Mouse (Mus musculus) testis, postnatal 10 days (tissue): Measurements from ENCODE around the gene C1rl.
"Not testable (repeated sequence)": the region's sequence is repeated elsewhere in the genome, so short reads cannot be mapped to it uniquely, and the experiment has no call there.

Experiments
- DNase-seq: peaks from one replicate; pipeline ENCODE4 v3.0.0; 2021; ENCODE audit warnings: low spot score

Gene C1rl

DNA sequence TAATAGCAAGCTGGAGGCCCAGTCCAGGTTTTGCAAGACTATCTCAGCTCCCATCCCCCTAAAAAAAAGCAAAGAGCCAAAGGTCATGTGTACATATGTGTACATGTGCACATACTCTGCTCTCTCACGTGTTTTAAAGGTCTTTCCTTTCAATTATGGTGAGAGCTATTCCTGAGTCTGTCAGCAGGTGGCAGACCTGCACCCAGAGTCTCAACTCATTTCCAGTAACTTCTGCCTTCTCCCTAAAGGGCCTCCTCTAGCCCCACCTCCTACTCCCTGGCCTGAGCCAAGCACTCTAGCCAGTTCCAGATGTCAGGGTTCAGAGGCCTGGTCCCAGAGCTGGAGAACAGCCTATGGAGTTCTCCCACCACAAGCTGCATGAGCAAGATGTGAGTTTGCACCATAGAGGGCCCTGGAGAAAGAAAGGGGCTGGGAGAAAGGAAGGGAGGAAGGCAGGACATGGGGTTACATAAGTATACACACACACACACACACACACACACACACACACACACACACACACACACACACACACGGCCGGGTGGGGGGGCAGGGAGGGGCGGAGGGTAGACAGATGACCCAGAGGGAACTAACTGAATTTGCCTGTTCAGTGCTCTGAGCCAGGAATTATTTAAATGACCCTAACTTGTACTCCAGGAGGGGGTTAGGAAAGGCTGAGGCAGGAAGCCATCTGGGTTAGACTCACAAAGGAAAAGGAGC, at the start of gene C1rl:
Gene C1rl, plus strand, starts transcription at position 272 of the 720 bp plus-strand sequence.
- peak; percentile 87 for DNase-seq

GRCm38 (mm10) chr6:124443338-124443737, 49.6 kb upstream of the C1rl start:
- no peak for DNase-seq

DNA sequence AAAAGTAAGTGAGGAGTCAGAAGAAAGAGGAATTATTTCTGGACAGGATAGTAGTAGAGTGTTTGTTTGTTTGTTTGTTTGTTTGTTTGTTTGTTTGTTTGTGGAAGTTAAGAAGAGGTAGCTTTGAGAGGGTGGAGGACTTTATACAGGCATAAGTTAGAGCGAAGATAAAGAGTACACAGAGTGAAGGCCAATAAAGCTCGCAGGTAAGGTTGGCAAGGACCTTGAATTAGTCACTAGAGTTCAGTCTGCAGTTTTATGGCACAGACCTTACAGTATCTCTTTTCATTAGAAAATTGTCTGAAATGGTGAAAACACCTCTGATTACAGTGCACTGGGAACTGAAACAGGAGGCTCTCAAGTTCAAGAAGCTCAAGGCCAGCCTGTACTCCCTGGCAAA, 46.9 kb upstream of the C1rl start:
- no peak for DNase-seq

GRCm38 (mm10) chr6:124446459-124446858, 46.5 kb upstream of the C1rl start:
- no peak for DNase-seq

DNA sequence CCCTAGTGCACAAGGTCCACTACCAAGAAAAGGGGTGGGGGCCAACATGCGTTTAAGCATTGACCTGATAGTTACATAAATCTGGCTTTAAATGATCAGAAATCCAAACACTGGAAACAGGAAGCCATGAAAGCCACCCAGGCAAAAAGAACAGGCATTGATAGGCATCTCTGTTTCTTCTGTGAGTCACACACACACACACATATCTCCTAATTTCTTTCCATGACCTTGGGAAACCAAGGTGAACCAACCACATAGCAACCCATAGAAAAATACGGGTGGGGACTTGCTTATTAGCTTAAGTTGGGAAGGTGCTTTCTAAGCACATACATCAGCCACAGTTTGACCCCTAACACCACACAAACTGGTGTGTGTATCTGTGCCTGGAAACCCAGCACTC, 45.6 kb upstream of the C1rl start:
- DNase-seq: no peak

DNA sequence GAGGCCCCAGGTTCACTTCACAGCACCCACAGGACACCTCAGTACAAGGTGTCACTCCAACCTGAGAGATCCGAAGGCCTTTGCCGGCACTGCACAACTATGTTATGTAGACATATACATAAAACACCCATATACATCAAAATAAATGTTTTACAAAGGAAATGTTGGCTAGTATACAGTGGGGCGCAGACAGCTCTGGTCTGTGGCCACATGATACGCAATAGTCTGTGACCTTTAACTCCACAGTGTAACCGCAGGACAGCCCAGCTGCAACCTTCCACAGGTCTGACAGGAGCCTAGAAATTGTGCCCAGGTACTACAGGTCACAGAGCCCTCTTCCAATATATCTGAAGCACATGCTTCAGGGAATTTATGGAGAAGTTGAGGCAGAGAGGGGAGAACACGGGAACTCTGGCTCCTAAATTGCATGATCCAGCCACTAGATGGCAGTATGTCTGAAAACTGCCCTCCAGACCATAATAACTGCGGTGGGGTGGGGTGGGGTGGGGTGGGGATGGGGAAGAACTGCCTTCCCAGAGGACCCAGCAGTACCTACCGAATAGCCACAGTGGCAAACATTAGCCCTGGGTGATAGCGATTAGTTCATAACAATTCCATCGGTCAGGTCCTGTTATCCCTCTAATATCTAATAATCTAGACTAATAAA, 44.6 kb upstream of the C1rl start:
- DNase-seq: no peak

DNA sequence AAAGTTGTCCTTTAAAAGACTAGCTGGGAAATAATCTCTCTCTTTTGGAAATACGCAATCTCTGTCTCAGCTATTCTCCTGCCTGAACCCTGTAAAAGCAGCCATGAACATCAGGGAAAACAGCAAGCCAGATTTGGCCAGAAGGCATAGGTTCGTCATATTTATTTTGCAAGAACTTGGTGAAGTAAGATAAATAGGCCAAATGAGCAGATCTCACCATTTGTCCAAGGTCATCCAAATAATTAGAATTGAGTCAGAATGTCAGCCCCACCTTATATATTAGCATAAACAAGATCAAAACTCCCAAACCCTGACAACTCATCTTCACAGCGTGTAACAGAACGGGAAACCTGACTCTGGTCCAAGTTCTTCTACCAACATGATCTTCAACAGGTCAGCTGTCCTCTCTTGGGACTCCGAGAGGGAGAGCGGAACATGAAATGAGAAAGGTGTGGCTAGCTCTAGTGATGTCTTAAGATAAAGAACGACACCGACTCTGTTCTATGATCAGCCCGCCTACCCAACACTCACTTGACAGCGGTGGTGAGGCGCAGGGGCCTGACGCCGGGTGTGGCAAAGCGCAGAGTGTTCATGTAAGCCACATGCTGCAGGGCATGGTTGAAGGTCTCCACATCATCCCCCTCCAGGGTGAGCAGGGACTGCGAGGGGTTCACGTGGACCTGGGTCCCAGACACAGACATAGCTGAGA, 43.8 kb upstream of the C1rl start:
- no peak for DNase-seq

DNA sequence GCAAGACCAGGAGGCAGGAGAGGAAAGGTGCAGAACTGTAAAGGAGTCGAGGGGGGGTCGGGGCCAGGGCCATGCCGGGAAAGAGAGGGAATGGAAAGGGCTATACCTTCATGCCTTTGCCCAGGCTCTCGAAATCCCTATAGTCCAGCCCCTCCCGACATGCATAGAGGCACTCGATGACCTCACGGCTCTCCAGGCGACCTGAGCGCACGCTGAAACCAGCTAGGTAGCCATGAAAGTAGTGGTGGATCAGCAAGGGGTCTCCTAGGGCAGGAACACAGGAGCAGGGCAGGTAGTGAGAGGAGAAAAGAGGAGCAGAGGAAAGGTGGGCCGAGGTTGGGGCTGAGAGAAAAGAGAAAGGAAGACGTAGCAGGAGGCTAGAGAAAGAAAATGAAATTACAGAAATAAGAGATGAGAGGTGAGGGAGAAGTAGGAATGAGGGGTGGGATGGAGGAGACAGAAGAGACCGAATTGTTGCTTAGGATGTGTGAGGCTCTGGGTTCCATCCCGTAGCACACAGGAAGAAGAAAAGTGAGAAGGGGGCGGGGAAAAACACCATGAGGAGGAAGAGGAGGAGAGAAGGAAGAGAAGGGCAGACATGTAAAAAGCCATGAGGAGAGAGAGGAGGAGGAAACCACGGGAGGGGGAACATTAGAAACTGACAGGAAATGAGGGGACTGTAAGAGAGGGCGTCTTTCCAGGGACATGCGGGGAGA, 43.1 kb upstream of the C1rl start:
- no peak for DNase-seq

- no peak for DNase-seq
These were observed 40.9 kb upstream of the C1rl start for GRCm38 (mm10) chr6:124451995-124452394.

DNA sequence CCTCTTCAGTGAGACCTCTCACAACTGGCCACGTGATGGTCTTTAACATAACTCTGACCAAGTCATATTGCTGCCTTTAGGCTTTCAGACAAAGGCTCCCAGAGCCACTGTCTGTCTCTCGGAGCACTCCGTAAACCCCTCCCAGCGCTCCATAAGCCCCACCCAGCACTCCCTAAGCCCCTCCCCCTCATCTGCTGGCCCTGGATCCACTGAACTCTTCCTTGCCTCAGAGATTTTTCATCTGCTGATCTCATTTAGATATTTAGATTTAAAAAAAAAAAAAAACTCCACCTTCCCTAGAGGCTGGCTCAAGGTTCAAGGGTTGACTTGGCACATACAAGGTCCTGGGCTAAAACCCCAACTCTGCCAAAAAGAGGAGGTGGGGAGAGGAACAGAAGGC, 39.2 kb upstream of the C1rl start:
- DNase-seq: no peak

DNA sequence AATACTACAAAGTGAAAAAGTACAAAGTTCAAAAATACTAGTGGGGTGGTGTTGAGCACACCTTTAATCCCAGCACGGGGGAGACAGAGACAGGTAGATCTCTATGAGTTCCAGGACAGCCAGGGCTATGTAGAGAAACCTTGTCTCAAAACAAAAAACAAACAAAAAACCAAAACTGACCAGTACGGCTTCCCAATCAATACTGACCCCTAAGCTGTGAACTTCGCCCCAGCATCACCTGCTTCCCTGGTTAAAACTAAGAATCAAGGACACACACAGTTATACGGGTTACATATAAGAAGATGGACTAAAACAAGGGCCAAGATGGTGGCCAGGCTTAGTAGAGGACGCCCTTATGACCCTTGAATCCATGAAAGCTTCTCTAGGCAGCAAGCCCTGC, 36.7 kb upstream of the C1rl start:
- no peak for DNase-seq

GRCm38 (mm10) chr6:124457827-124458226, 35.1 kb upstream of the C1rl start:
- no peak for DNase-seq

- DNase-seq: no peak
These were observed 34.4 kb upstream of the C1rl start for GRCm38 (mm10) chr6:124458505-124458904.

DNA sequence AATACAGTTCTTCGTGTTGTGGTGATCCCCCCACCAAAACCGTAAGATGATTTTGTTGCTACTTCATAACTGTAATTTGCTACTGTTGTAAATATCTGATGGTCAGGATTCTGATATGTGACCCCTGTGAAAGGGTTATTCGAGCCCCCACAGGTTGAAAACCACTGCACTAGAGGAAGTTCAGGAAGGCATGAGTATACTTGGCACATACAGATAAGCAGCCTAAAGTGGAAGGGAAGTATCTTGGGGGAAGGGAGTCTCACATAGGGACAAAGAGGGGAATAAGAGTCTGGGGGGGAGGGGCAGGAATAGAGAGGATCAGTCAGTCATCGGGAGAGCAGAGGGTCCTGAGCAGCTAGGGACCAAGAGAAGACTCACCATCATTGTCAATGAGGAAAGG, 33.5 kb upstream of the C1rl start:
- no peak for DNase-seq

GRCm38 (mm10) chr6:124463881-124464291, 29.0 kb upstream of the C1rl start:
- DNase-seq: no peak

- peak; percentile 82 for DNase-seq
These were observed 28.3 kb upstream of the C1rl start, which contains the start of gene Clstn3 for GRCm38 (mm10) chr6:124464305-124465271. TSS of gene Clstn3 (minus strand) at chr6:124464794.

GRCm38 (mm10) chr6:124465299-124465698, 27.6 kb upstream of the C1rl start:
- DNase-seq: no peak

GRCm38 (mm10) chr6:124465729-124466128, 27.2 kb upstream of the C1rl start:
- no peak for DNase-seq

DNA sequence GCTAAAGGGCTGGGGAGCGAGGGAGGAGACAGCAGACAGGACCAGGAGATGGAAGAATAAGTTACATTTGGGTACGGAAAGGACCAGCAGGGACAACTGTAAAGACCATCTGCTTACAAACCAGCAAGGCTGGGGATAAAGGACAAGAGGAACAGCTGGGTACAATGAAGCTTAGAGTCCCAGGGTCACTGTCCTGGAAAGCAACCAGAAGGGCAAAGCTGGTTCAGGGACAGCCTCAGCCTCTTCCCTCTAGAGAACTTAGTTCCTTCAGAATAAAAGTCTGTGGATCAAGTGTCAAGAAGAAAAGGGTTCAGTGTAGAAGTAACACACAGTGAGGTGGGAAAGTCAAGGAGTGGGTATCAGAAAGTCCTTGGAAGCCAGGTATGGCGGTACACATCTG, 21.8 kb upstream of the C1rl start:
- DNase-seq: no peak

GRCm38 (mm10) chr6:124471783-124472638, 20.9 kb upstream of the C1rl start:
- DNase-seq: not testable (repeated sequence)
